In the genomic region with DNA sequence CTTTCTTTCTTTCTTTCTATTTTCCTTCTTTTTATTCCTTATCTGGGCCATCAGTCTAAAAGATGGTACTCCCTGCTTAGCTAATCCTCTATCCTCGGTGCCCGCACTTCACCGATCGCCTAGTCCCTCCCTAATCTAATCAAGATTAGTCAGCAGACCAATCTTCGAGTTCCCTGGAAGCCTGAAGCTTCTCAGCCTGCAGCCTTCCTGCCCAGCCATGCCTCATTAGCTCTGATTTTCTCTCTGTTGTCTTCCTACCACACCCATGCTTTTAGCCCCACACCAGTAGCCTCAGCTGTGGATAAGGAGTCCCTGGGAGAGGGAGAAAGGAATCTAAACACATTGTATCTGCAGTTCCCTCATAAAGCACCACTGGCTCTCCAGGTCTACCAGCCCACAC, we compare ENCODE assay signal across 13 mouse cellular contexts.
"Had no signal": no experiment of that assay in that cellular context is flagged by ENCODE, and none has a peak within 500 bp of the region (broad histone marks: within the 10 kb centered on the region; RNA-seq: fewer than 3 reads in every experiment).

No protein-coding gene starts in this region.

- DNase-seq: gastrocnemius, postnatal 14 days; gastrocnemius, postnatal 36 days; heart, adult 11 months; heart, adult 2 months; heart, postnatal 14 days; heart, postnatal 36 days; kidney, adult 11 months; kidney, adult 2 months; kidney, adult 9 months; kidney, postnatal 25 days; kidney, postnatal 4 days; liver; liver, embryonic 13.5 days had no signal
